Mouse (Mus musculus): Measurements from ENCODE around the gene Vapa. TPM values are rescaled to one million over a fixed set of nuclear protein-coding genes. Genes with fewer than 3 reads are reported as not detected.
A peak's percentile ranks its signal among the peaks of the same experiment; 100 is the strongest.
"Not testable (repeated sequence)": the region's sequence is repeated elsewhere in the genome, so short reads cannot be mapped to it uniquely, and the experiment has no call there.

The Vapa gene
- total RNA-seq, 1 experiment from 2014 or later: 113 TPM

GRCm38 (mm10) chr17:65635715-65636360 lies 22.5 kb upstream of the Vapa start:
- ATAC-seq (replicated peaks in 1 of 2; ENCODE audit: insufficient read depth in 1 of 2, low FRiP score in 2 of 2, low TSS enrichment in 1 of 2, low read depth in 1 of 2, poor library complexity in 2 of 2, severe bottlenecking in 2 of 2): peak; percentile 96 to 97

- ATAC-seq (replicated peaks in 1 of 2; ENCODE audit: insufficient read depth in 1 of 2, low FRiP score in 2 of 2, low TSS enrichment in 1 of 2, low read depth in 1 of 2, poor library complexity in 2 of 2, severe bottlenecking in 2 of 2): no peak
Measured at GRCm38 (mm10) chr17:65629943-65630342, 16.6 kb upstream of the Vapa start.

DNA sequence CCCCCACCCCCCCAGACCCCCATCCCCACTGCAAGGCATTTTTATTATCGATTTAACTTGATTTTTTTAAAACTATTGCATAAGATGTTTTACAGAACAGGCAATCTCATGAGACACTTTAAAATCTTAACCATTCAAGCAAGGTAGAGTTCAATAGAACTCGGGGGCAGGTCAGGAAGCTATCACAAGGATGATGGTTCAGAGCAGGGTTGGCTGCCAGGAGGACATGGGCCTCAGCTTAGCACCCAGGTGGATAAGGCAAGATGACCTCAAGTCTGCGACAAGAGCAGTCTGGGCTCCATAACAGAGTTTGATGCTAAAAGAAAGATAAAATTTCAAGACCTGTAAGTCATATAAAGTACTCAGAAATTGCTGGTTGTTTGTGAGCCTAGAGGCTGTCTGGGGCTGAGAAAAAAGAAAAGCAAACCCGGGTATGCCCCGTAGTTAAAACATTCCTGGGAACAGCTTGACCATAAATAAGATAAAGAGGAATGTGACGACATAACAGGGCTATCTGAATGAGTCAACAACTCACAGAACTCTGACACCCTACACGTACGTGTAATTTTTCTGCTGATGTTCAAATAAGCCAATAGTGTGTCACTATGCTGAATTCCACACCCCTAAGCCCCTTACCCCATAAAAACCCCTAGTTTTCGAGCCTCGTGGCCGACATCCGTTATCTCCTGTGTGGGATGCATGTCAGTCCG lies 15.6 kb upstream of the Vapa start:
- ATAC-seq (replicated peaks in 1 of 2; ENCODE audit: insufficient read depth in 1 of 2, low FRiP score in 2 of 2, low TSS enrichment in 1 of 2, low read depth in 1 of 2, poor library complexity in 2 of 2, severe bottlenecking in 2 of 2): not testable (repeated sequence)

DNA sequence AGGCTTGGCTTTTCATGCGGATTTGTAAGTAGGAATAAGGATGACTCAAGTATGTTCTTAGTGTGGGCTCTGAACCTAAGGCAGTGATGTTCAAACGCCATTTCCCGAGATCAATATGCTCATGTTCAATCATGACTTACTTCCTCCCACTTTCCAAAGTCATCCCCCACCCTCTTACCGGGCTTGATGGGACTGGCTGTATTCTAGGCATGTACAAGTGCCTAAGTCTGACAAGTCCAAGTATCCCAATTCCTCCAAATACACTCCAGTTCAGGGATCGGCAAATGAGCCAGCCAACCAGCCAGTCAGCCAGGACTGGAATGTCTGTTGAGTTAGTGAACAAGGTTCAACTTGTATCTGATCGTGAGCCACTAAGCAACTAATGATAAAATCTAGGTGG lies 12.9 kb upstream of the Vapa start:
- no peak for ATAC-seq (replicated peaks in 1 of 2; ENCODE audit: insufficient read depth in 1 of 2, low FRiP score in 2 of 2, low TSS enrichment in 1 of 2, low read depth in 1 of 2, poor library complexity in 2 of 2, severe bottlenecking in 2 of 2)

DNA sequence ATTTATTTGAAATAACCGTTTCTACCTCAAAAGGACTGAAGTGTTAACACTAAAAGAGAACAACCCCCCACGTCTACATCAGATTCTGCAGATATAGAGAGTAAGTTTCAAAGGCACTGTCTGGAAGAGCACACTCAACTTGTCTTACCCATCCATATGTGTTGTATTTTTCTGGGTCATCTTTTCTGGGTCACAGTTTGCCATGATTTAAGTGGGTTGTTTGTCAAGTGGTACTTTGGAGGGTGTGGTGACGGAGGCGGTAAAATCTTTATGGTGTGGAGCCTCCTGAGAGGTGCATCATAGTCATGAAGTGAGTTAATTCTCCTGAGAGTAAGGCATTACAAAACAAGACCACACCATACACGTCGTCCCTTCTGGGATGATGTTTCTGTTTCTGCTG lies 12.2 kb upstream of the Vapa start:
- ATAC-seq (replicated peaks in 1 of 2; ENCODE audit: insufficient read depth in 1 of 2, low FRiP score in 2 of 2, low TSS enrichment in 1 of 2, low read depth in 1 of 2, poor library complexity in 2 of 2, severe bottlenecking in 2 of 2): no peak

GRCm38 (mm10) chr17:65623130-65623529 lies 9.8 kb upstream of the Vapa start:
- ATAC-seq (replicated peaks in 1 of 2; ENCODE audit: insufficient read depth in 1 of 2, low FRiP score in 2 of 2, low TSS enrichment in 1 of 2, low read depth in 1 of 2, poor library complexity in 2 of 2, severe bottlenecking in 2 of 2): no peak

- ATAC-seq (replicated peaks in 1 of 2; ENCODE audit: insufficient read depth in 1 of 2, low FRiP score in 2 of 2, low TSS enrichment in 1 of 2, low read depth in 1 of 2, poor library complexity in 2 of 2, severe bottlenecking in 2 of 2): no peak
Measured at GRCm38 (mm10) chr17:65618431-65618830, 5.1 kb upstream of the Vapa start.

GRCm38 (mm10) chr17:65615678-65616077 lies 2.3 kb upstream of the Vapa start:
- no peak for ATAC-seq (replicated peaks in 1 of 2; ENCODE audit: insufficient read depth in 1 of 2, low FRiP score in 2 of 2, low TSS enrichment in 1 of 2, low read depth in 1 of 2, poor library complexity in 2 of 2, severe bottlenecking in 2 of 2)

- no peak for ATAC-seq (replicated peaks in 1 of 2; ENCODE audit: insufficient read depth in 1 of 2, low FRiP score in 2 of 2, low TSS enrichment in 1 of 2, low read depth in 1 of 2, poor library complexity in 2 of 2, severe bottlenecking in 2 of 2)
Measured at GRCm38 (mm10) chr17:65614431-65614830, 1.1 kb upstream of the Vapa start.

DNA sequence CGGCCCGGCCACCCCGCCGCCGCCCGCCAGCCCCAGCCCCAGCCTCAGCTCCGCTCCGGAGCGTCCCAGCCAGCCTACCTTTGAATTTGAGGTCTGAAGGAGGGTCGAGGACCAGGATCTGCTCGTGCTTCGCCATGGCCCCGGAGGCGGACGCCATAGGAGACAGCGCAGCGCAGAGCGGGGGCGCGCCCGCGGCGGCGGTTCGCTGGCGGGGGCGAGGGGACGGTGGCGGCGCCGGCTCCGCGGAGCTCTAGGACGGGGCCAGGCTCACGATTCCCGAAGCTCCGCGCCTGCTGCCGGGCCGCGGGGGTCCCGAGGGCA lies 253 bp downstream of the Vapa start:
- ATAC-seq (replicated peaks in 1 of 2; ENCODE audit: insufficient read depth in 1 of 2, low FRiP score in 2 of 2, low TSS enrichment in 1 of 2, low read depth in 1 of 2, poor library complexity in 2 of 2, severe bottlenecking in 2 of 2): 0 out of 4 replicates have a peak, but pooled peaks of 1 of the 2 experiments have one; percentile 1

DNA sequence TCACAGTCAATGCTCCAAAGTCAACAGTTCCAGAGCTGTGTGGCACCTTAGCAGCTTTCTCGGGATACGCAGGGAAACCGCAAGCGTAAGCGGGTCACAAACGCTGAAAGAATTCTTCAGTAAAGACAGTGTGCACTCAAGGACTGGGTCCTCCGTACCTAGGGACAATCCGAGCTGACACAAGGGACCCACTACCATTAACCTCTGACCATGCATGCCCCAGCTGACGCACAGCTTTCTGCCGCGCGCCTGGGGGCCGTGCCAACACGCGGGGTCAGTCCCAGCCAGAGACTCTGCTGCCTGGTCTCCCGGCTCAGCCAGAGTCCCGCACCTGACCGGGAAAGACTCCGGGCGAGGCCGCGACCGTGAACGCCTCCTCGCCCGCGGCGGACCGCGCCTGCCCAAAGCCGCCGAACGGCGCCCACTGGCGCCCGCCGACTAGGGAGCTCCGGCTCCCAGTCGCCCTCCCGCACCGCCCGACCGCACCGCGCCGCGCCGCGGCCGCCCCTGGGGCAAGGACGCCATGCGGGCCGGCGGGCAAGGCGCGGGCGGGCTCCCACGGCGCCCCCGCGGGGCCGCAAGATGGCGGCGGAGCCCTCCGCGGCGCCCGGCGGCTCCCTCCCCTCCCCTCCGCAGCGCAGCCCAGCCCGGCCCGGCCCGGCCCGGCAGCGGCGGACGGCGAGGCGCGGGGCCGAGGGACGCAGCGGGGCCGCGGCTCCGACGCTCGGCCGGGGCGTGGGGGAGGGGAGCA lies 789 bp downstream of the Vapa start:
- ATAC-seq (replicated peaks in 1 of 2; ENCODE audit: insufficient read depth in 1 of 2, low FRiP score in 2 of 2, low TSS enrichment in 1 of 2, low read depth in 1 of 2, poor library complexity in 2 of 2, severe bottlenecking in 2 of 2): no peak

DNA sequence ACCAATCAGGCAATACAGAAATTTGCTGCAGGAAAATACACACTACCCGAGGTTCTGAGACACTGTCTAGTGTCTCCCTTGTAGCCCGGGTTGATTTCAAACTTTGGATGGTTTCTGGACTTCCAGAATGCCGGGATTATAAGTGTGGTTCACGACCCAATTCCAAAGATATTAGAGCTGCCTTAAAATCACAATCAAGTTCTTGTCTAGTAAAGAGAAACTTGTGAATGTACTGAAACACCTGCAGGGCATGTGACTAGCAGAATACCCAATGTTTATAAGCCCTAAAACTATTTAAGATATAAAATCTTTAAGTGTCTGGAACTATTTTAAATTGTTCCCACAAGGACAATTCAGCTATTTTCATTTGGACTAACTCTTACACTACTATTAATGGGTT lies 1.6 kb downstream of the Vapa start:
- no peak for ATAC-seq (replicated peaks in 1 of 2; ENCODE audit: insufficient read depth in 1 of 2, low FRiP score in 2 of 2, low TSS enrichment in 1 of 2, low read depth in 1 of 2, poor library complexity in 2 of 2, severe bottlenecking in 2 of 2)

GRCm38 (mm10) chr17:65608743-65609142 lies 4.6 kb downstream of the Vapa start:
- ATAC-seq (replicated peaks in 1 of 2; ENCODE audit: insufficient read depth in 1 of 2, low FRiP score in 2 of 2, low TSS enrichment in 1 of 2, low read depth in 1 of 2, poor library complexity in 2 of 2, severe bottlenecking in 2 of 2): no peak

DNA sequence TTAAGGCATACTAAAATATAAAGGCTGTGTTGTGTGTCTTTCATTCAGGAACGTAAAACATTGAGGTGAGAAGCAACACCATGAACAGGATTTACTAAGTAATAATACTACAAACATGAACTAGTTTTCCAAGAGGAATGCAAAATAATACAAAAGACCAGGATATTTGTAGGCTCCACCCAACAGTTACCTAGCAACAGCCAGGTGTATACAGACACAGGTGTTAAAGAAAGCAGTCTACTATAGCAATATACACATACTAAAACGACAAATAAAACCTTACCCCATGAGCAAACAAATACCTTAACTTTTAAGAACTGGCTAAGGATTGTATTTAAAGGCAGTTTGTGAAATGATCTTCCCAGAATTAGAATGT lies 5.1 kb downstream of the Vapa start:
- ATAC-seq (replicated peaks in 1 of 2; ENCODE audit: insufficient read depth in 1 of 2, low FRiP score in 2 of 2, low TSS enrichment in 1 of 2, low read depth in 1 of 2, poor library complexity in 2 of 2, severe bottlenecking in 2 of 2): no peak

GRCm38 (mm10) chr17:65607574-65608311 lies 5.6 kb downstream of the Vapa start:
- ATAC-seq (replicated peaks in 1 of 2; ENCODE audit: insufficient read depth in 1 of 2, low FRiP score in 2 of 2, low TSS enrichment in 1 of 2, low read depth in 1 of 2, poor library complexity in 2 of 2, severe bottlenecking in 2 of 2): no peak

- no peak for ATAC-seq (replicated peaks in 1 of 2; ENCODE audit: insufficient read depth in 1 of 2, low FRiP score in 2 of 2, low TSS enrichment in 1 of 2, low read depth in 1 of 2, poor library complexity in 2 of 2, severe bottlenecking in 2 of 2)
Measured at GRCm38 (mm10) chr17:65606014-65606413, 7.3 kb downstream of the Vapa start.

DNA sequence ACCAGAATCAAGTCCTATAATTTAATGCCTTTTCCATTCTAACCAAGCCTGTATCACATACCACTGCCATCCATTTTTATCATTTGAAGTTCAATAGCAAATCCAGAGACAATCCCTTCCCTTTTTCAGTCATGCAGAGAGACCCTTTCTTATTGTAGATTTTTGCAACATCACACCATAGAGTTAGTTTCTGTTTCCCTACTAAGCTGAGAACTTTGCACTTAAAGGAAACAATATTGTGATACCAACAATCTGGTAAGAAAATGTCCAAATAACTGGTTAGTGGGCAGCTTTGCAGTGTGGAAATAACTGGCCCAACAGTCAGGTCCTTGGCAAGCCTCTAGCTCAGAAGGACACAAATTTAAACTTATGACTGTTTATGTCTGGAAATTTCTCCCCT lies 8.5 kb downstream of the Vapa start:
- ATAC-seq (replicated peaks in 1 of 2; ENCODE audit: insufficient read depth in 1 of 2, low FRiP score in 2 of 2, low TSS enrichment in 1 of 2, low read depth in 1 of 2, poor library complexity in 2 of 2, severe bottlenecking in 2 of 2): peak; percentile 19 to 44; a peak in 2 of 4 replicates

GRCm38 (mm10) chr17:65604315-65604714 lies 9.0 kb downstream of the Vapa start:
- ATAC-seq (replicated peaks in 1 of 2; ENCODE audit: insufficient read depth in 1 of 2, low FRiP score in 2 of 2, low TSS enrichment in 1 of 2, low read depth in 1 of 2, poor library complexity in 2 of 2, severe bottlenecking in 2 of 2): peak; percentile 56 to 60
